Mouse (Mus musculus) lung, adult 2 months (tissue): ENCODE results near the gene Serp1. TPM values are rescaled to one million over a fixed set of nuclear protein-coding genes. Genes with fewer than 3 reads are reported as not detected.

Source experiments
- DNase-seq: peaks from one replicate; pipeline ENCODE4 v3.0.0; 2022
- H3K4me1 ChIP-seq: fragments of 200-500 bp; 2 replicates; pipeline ENCODE4 v1.6.1; 2011; ENCODE audit warnings: low read length; ENCODE audit not compliant: control insufficient read depth, insufficient read depth
- H3K4me3 ChIP-seq: fragments of 200-500 bp; replicated peaks from 2 replicates; pipeline ENCODE3; 2011; ENCODE audit warnings: low read depth, mild to moderate bottlenecking, control low read depth, low read length; ENCODE audit errors: extremely low read depth
- CTCF ChIP-seq: fragments of 200-500 bp; IDR thresholded peaks from 2 replicates; pipeline ENCODE4 v1.5.1; 2011; ENCODE audit warnings: mild to moderate bottlenecking, low read length, control low read depth; ENCODE audit not compliant: insufficient read depth
- POLR2A ChIP-seq: fragments of 200-500 bp; IDR thresholded peaks from 2 replicates; pipeline ENCODE4 v1.6.1; 2011; ENCODE audit warnings: low read depth, mild to moderate bottlenecking, control low read depth, low read length, borderline replicate concordance; ENCODE audit errors: extremely low read depth
- WGBS: fragments of 180-500 bp; shearing (Covaris S2); methylation state at CpG from one replicate; pipeline ENCODE4 v1.1.7; 2018; 5-methylcytosine and 5-hydroxymethylcytosine counted together
- polyA plus RNA-seq: library from polyadenylated mRNA; depleted of rRNA; stranded (reverse); fragments of >200 nt; gene quantifications from 2 replicates; pipeline ENCODE4 v1.2.3, GENCODE M21; 2012

The Serp1 gene
- polyA plus RNA-seq, 1 experiment, result 35.6 TPM

DNA sequence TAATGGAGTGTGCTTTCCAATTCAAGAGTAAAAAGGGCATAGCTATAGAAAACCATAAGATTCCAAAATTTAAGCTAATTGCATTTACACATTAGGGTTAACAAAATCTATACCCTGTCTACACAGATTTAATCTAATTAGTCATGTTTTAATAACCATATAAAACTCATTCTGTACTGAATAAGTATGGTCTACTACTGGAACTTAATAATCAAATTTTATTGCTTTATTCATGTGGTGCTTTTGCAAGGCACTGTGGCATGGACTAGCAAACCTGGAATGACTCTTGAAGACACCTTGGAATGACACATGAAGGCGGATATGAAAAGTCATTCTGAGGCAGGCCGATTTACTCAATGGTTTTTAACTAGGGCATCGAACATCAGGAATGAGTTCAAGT is 2.3 kb downstream of the Serp1 start:
- Histone ChIP-seq H3K4me3 (no peak overlapping the region), H3K4me1 (peaks cover 7% of the 10 kb centered on the region)
- WGBS, result 91% methylated on average over 3 of the region's 3 CpGs
- DNase-seq, result no peak
- no peak for TF ChIP-seq POLR2A
- no peak for TF ChIP-seq CTCF

DNA sequence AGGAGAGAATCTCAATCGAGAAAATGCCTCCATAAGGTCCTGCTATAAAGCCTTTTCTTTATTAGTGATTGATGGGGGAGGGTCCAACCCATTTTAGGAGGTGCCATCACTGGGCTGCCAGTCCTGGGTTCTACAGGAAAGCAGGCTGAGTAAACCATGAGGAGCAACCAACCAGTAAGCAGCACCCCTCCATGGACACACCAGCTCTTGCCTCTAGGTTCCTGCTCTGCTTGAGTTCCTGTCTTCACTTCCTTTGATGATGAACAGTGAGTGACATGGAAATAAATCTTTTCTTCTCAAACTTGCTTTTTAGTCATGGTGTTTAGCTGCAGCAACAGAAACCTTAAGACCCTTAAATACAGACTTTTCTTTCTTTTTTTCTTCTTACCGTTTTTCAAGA is 4.3 kb downstream of the Serp1 start:
- WGBS, result 87% methylated on average over 2 of the region's 2 CpGs
- Histone ChIP-seq H3K4me1 (peaks cover 7% of the 10 kb centered on the region), H3K4me3 (no peak overlapping the region)
- no peak for DNase-seq
- TF ChIP-seq POLR2A, result no peak
- TF ChIP-seq CTCF, result no peak

DNA sequence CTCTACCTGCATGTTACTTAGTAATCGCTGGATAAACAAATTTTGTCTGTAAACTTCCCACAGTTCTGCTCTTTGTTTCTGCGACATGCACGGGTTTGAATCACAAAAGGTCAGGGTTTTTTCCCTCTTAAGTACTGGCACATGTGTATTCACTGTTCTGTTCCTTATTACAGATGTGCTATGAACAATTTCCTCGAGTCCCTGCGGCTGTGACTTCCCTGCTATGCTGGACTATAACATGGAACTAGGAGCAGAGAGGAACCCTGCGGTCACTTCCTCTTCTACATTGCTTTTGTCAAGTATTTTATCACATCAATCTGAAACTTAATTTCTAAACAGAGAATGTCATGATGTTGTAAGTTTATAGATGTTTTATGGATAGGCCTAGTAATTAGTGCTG is 5.4 kb downstream of the Serp1 start:
- WGBS, result 71% methylated on average over 6 of the region's 6 CpGs
- Histone ChIP-seq H3K4me3 (no peak overlapping the region), H3K4me1 (peaks cover 6% of the 10 kb centered on the region)
- no peak for TF ChIP-seq POLR2A
- TF ChIP-seq CTCF, result no peak
- DNase-seq, result no peak

DNA sequence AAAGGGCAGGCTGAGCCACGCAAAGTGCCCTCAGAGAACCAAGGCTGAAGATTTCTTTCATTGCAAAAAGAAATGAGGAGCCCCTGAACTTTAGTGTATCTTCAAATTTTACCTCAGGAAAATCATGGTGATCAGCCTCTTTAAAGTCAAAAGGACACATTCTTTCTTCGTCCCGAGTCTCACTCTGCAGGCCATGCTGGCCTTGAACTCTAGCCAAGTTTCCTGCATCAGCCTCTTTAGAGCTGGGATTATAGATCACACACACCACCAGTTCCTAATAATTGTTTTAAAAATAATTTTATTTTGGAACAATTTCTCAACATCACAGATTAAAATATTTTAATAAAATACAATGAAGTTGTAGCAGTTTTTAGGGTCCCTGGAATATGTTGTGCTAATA is 6.2 kb downstream of the Serp1 start:
- WGBS, result 46% methylated on average over 3 of the region's 3 CpGs
- peaks cover 6% of the 10 kb centered on the region for H3K4me1 ChIP-seq
- DNase-seq, result no peak
- no peak overlapping the region for H3K4me3 ChIP-seq
- TF ChIP-seq CTCF (no peak), POLR2A (no peak)

DNA sequence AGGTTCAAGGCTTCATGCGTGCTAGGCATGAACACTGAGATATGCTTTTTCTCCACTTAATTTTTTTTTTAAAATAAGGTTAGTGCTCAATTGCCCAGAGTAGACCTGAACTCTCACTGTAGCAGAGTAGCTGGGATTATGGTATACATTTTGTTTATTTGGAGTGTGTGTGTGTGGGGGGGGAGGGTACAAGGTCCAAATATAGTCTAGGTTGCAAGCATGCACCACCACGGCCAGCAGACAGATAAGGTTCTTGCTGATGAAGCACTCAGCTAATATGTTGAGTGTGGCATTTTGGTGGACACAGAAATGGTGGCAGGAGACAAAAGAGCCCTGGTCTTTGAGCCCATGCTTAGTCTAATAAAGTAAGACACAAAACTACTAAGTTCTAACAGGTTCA is 6.7 kb downstream of the Serp1 start:
- DNase-seq, result no peak
- H3K4me1 ChIP-seq, result peaks cover 5% of the 10 kb centered on the region
- no peak overlapping the region for H3K4me3 ChIP-seq
- 70% methylated on average over 2 of the region's 2 CpGs for WGBS
- no peak for TF ChIP-seq POLR2A

DNA sequence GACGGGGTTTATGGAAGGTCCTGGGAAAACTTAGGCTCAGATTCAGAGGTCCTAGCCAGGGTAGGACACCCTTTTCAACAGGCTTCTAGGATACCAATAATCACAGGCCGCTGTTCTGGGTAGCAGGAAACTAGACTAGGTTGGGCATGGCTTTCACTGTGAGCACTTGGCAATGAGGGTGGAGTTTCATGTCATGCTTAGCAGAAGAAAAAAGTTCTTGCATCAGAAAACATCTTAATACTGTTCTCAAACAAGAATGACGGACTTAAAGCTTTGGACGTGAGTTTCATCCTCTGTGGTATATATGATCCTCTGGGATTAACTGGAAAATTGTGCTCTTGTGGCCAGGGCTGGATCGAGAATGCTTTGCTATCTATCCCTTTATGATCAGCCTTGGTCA is 7.9 kb downstream of the Serp1 start:
- Histone ChIP-seq H3K4me3 (no peak overlapping the region), H3K4me1 (peaks cover 4% of the 10 kb centered on the region; the same call in 1 of the 2 replicates)
- TF ChIP-seq POLR2A, result no peak
- no peak for TF ChIP-seq CTCF
- no peak for DNase-seq
- WGBS, result 70% methylated on average over 5 of the region's 5 CpGs

DNA sequence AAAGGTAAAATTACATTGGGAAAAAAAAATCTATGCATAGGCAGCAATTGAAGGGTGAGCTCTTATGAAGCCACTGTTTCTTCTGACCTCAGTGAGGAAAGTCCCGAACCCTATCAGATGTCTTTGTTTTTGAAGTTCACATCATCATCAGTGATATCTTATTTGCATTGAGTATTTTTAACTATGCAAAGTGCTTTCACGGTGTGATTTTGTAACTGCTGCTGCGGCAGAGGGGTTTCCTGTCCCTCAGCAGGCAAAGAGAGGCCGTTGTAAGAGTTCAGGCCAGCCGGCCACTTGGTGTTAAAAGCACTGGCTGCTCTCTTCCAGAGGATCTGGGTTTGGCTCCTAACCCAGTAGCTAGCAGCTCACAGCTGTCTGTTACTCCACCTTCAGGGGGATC is 8.4 kb downstream of the Serp1 start:
- Histone ChIP-seq H3K4me3 (no peak overlapping the region), H3K4me1 (peaks cover 4% of the 10 kb centered on the region; the same call in 1 of the 2 replicates)
- TF ChIP-seq POLR2A, result 0 out of 2 replicates have a peak, but pooled peaks have one; percentile 9
- TF ChIP-seq CTCF, result no peak
- DNase-seq, result no peak
- 45% methylated on average over 5 of the region's 5 CpGs for WGBS

DNA sequence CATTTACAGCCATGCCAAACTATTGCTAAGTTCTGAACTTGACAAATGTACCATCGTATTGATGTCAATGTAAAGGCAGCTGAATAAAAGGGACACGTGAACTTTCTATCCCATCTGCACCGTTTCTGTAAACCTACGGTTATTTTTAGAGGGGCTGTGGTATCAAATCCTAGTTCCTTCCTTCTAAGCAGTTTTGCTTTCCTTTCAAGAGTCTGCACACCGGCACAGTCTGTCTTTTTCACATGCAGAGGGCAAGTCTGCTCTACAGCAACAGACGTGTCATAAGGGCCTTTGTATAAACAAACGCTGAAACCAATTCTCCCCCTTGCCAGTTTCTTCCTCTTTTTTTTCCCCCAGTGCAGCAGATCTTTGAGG is 9.1 kb downstream of the Serp1 start:
- WGBS, result 16% methylated on average over 7 of the region's 7 CpGs
- H3K4me3 ChIP-seq, result no peak overlapping the region
- peaks cover 4% of the 10 kb centered on the region; the same call in 1 of the 2 replicates for H3K4me1 ChIP-seq
- DNase-seq, result no peak
- TF ChIP-seq POLR2A, result no peak

DNA sequence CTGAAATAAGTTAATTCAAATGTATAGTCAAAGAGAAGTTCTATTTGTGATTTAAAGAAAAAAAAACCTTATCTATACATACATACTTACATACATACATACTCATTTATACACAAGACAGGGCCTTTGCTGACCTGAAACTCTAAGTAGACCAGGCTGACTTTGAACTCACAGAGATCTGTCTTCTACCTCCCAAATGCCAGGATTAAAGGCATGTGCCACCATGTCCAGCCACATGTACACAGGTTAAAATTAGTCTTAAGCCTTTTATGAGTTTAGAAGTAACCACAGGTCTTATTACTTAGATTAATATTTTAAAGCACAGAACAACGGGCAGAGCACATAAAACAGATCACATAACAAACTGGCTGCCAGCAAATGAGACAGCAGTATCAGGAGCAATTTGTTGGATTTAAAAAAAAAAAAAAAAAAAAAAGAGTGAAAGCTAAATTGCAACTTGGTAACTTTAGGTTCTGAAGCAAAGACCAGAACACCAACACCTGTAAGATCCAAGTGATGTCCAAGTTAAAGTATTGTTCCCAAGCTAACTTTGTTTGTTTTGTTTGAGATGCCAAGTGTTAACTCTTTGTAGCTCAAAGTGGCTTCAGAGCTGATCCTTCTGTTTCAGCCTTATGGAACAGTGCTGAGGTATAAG is 9.6 kb downstream of the Serp1 start:
- TF ChIP-seq CTCF (no peak), POLR2A (no peak)
- WGBS, result 48% methylated on average over 1 of the region's 1 CpGs

DNA sequence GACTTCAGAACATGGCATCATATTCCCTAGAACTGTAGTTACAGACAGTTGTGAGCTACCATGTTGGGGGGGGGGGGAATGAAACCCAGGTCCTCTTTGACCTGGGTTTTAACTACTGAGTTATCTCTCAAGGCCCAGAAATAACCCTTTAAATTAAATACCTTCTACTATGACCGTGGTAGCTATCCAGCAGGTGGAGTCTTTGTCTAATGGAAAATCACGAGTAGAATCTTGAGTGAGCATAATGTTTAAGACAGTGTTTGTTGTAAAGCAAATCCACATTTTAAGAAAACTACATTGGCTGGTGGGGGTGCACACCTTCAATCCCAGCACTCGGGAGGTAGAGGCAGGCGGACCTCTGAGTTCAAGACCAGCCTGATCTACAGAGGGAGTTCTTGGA is 12.2 kb downstream of the Serp1 start:
- H3K4me1 ChIP-seq, result peaks cover 4% of the 10 kb centered on the region; the same call in 1 of the 2 replicates
- no peak for TF ChIP-seq POLR2A
- TF ChIP-seq CTCF, result no peak
- DNase-seq, result no peak
- H3K4me3 ChIP-seq, result no peak overlapping the region
- WGBS, result 75% methylated on average over 4 of the region's 4 CpGs

More for the DNA sequence above, 9.6 kb downstream of the Serp1 start:
- H3K4me1 ChIP-seq, result peaks cover 4% of the 10 kb centered on the region; the same call in 1 of the 2 replicates
- no peak overlapping the region for H3K4me3 ChIP-seq
- no peak for DNase-seq
